Mouse (Mus musculus): ENCODE results near the gene Upb1.

DNA sequence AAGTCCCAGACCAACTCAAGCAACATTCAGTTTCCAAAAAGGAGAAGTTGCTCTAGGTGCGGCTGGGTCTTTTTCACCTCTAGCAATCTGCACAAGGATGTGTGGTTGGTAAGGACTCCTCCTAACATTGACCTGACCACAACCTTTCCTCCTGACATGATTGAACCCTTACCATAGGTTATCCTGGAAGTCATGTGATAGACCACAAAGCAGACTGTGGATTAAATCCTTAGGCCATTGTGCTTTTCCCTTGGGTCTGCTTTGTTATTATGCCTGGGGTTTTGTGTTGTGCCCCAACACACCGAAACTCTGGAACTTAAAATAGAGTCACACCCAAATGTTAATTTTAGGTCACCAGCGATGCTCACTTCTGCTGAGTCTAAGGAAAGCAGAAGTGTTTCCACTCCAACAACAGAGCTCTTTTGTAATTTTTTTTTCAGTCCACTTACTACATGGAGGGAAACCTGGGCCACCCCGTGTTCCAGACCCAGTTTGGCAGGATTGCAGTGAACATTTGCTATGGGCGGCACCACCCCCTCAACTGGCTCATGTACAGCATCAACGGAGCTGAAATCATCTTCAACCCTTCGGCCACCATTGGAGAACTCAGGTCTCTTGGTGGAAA lies 28.7 kb downstream of the Upb1 start:
- no peak for TF ChIP-seq ZNF384 (IDR thresholded peaks at IDR 0.05; ENCODE audit: low read depth, low read length)
- TF ChIP-seq HCFC1 (IDR thresholded peaks at IDR 0.05; ENCODE audit: borderline replicate concordance, insufficient read depth, low read length), result no peak

All from ES-E14 (cell line).